Mouse (Mus musculus) brain, embryonic 14.5 days (tissue): ENCODE data around the gene Fanci.

Experiments used
- CTCF ChIP-seq: fragments of 200-500 bp; IDR thresholded peaks from 2 replicates; pipeline ENCODE4 v1.5.1; 2012; ENCODE audit warnings: inconsistent platforms, mild to moderate bottlenecking, moderate library complexity, borderline replicate concordance; ENCODE audit not compliant: insufficient read depth, insufficient read length; ENCODE audit errors: extremely low read depth
- POLR2A ChIP-seq: fragments of 200-500 bp; IDR thresholded peaks from 2 replicates; pipeline ENCODE4 v1.6.1; 2012; ENCODE audit warnings: mild to moderate bottlenecking, inconsistent platforms, borderline replicate concordance; ENCODE audit not compliant: poor library complexity, insufficient read depth, insufficient read length, severe bottlenecking; ENCODE audit errors: extremely low read depth

- TF ChIP-seq CTCF (no peak), POLR2A (no peak)
Observed at GRCm38 (mm10) chr7:79398971-79399370, 7.2 kb downstream of the Fanci start.
